Mouse (Mus musculus) forebrain, embryonic 14.5 days (tissue): Measurements from ENCODE around the gene Ddr1. TPM values are rescaled to one million over a fixed set of nuclear protein-coding genes. Genes with fewer than 3 reads are reported as not detected.

Experiments used
- ATAC-seq: fragments of 200-750 bp; cut with Nextera tagmentation; 2 replicates; pipeline ENCODE4 v1.8.0; 2017; ENCODE audit warnings: mild to moderate bottlenecking, moderate library complexity
- DNase-seq: peaks from one replicate; pipeline ENCODE4 v3.0.0-alpha.2; 2015; ENCODE audit warnings: low spot score
- H3K27ac ChIP-seq: fragments of 300-500 bp; sonication (generic); 2 replicates; pipeline ENCODE4 v1.5.1; 2014; ENCODE audit warnings: low read depth, mild to moderate bottlenecking, control low read depth, low read length, moderate library complexity
- H3K27me3 ChIP-seq: fragments of 300-500 bp; sonication (generic); replicated peaks from 2 replicates; pipeline ENCODE4 v1.6.1; 2014; ENCODE audit warnings: low read length, control low read depth, mixed read lengths; ENCODE audit not compliant: control insufficient read depth, insufficient read depth
- H3K36me3 ChIP-seq: fragments of 300-500 bp; sonication (generic); 2 replicates; pipeline ENCODE4 v1.6.1; 2014; ENCODE audit warnings: low read length, control low read depth; ENCODE audit not compliant: control insufficient read depth, insufficient read depth
- H3K4me1 ChIP-seq: fragments of 300-500 bp; sonication (generic); 2 replicates; pipeline ENCODE4 v1.6.1; 2014; ENCODE audit warnings: antibody characterized with exemption, low read length, control low read depth; ENCODE audit not compliant: control insufficient read depth, insufficient read depth
- H3K4me2 ChIP-seq: fragments of 300-500 bp; sonication (generic); 2 replicates; pipeline ENCODE4 v1.6.1; 2014; ENCODE audit warnings: mild to moderate bottlenecking, control low read depth, low read length
- H3K4me3 ChIP-seq: fragments of 300-500 bp; sonication (generic); 2 replicates; pipeline ENCODE4 v1.5.1; 2014; ENCODE audit warnings: low read depth, low read length, control low read depth
- H3K9ac ChIP-seq: fragments of 300-500 bp; sonication (generic); 2 replicates; pipeline ENCODE4 v1.6.1; 2014; ENCODE audit warnings: mild to moderate bottlenecking, low read length, control low read depth, moderate library complexity
- H3K9me3 ChIP-seq: fragments of 300-500 bp; sonication (generic); replicated peaks from 2 replicates; pipeline ENCODE4 v1.6.1; 2016; ENCODE audit warnings: low read length, control low read depth, mixed read lengths; ENCODE audit not compliant: control insufficient read depth
- WGBS: fragments of 180-500 bp; shearing (Covaris S2); extraction: QIAGEN DNeasy Blood & Tissue Kit; methylation state at CpG from one replicate; pipeline ENCODE4 v1.1.7; 2014; 5-methylcytosine and 5-hydroxymethylcytosine counted together
- polyA plus RNA-seq: library from polyadenylated mRNA; unstranded; fragments of >200 nt; fragmentation: Nextera tagmentation; extraction: Ambion mirVana; gene quantifications from 2 replicates; pipeline ENCODE4 v1.2.1, GENCODE M21; 2014

The Ddr1 gene
- polyA plus RNA-seq, 1 experiment from 2014 or later = 62.0 TPM

- Histone ChIP-seq H3K4me3 (peak overlapping the region; percentile 78), H3K4me2 (peak overlapping the region; percentile 71), H3K27me3 (no peaks in the 10 kb centered on the region), H3K9me3 (no peaks in the 10 kb centered on the region), H3K4me1 (peaks cover 27% of the 10 kb centered on the region), H3K27ac (peak overlapping the region; percentile 99), H3K9ac (peak overlapping the region; percentile 94), H3K36me3 (peaks cover 3% of the 10 kb centered on the region; the same call in 1 of the 2 replicates)
- DNase-seq (peak; percentile 65), ATAC-seq (no peak)
- WGBS = 1% methylated on average over 16 of the region's 16 CpGs
These were observed 3.0 kb downstream of the Ddr1 start for GRCm38 (mm10) chr17:35701203-35701977.

GRCm38 (mm10) chr17:35700371-35700961 is 4.0 kb downstream of the Ddr1 start:
- WGBS = under 1% methylated on average over 56 of the region's 66 CpGs
- Histone ChIP-seq H3K4me2 (peak overlapping the region; percentile 71), H3K4me3 (peak overlapping the region; percentile 78), H3K27me3 (no peaks in the 10 kb centered on the region), H3K4me1 (peaks cover 25% of the 10 kb centered on the region), H3K9ac (peak overlapping the region; percentile 94), H3K36me3 (peaks cover 8% of the 10 kb centered on the region; the same call in 1 of the 2 replicates), H3K27ac (peak overlapping the region; percentile 99), H3K9me3 (no peaks in the 10 kb centered on the region)
- DNase-seq (peak; percentile 88), ATAC-seq (peak; percentile 57)

GRCm38 (mm10) chr17:35699919-35700318 is 4.5 kb downstream of the Ddr1 start:
- WGBS = 2% methylated on average over 19 of the region's 19 CpGs
- peak; percentile 62 for DNase-seq
- ATAC-seq = no peak
- Histone ChIP-seq H3K4me3 (peak overlapping the region; percentile 78), H3K36me3 (peaks cover 13% of the 10 kb centered on the region; the same call in 1 of the 2 replicates), H3K9me3 (no peaks in the 10 kb centered on the region), H3K4me1 (peaks cover 25% of the 10 kb centered on the region), H3K9ac (peak overlapping the region; percentile 94), H3K27me3 (no peaks in the 10 kb centered on the region), H3K27ac (peak overlapping the region; percentile 99), H3K4me2 (peak overlapping the region; percentile 71)

- Histone ChIP-seq H3K27me3 (no peaks in the 10 kb centered on the region), H3K4me2 (peak overlapping the region; percentile 71), H3K36me3 (peaks cover 20% of the 10 kb centered on the region), H3K4me3 (peak overlapping the region; percentile 41), H3K27ac (peak overlapping the region; percentile 99), H3K9me3 (no peaks in the 10 kb centered on the region), H3K9ac (peak overlapping the region; percentile 78), H3K4me1 (peaks cover 25% of the 10 kb centered on the region)
- DNase-seq (no peak), ATAC-seq (no peak)
- 12% methylated on average over 5 of the region's 5 CpGs for WGBS
These were observed 5.9 kb downstream of the Ddr1 start for GRCm38 (mm10) chr17:35698501-35698883.

- H3K36me3 ChIP-seq = peaks cover 26% of the 10 kb centered on the region
- peak overlapping the region; percentile 78 for H3K9ac ChIP-seq
- H3K27me3 ChIP-seq = no peaks in the 10 kb centered on the region
- WGBS = 0% methylated on average over 16 of the region's 16 CpGs
- peak overlapping the region; percentile 41 for H3K4me3 ChIP-seq
- peak overlapping the region; percentile 71 for H3K4me2 ChIP-seq
- H3K9me3 ChIP-seq = no peaks in the 10 kb centered on the region
- peaks cover 25% of the 10 kb centered on the region for H3K4me1 ChIP-seq
- ATAC-seq (peak; percentile 63), DNase-seq (peak; percentile 84)
- peak overlapping the region; percentile 99 for H3K27ac ChIP-seq
These were observed 6.5 kb downstream of the Ddr1 start for GRCm38 (mm10) chr17:35697759-35698500.

- WGBS = 13% methylated on average over 1 of the region's 1 CpGs
- H3K4me1 ChIP-seq = peaks cover 25% of the 10 kb centered on the region
- H3K9ac ChIP-seq = peak overlapping the region; percentile 78
- peaks cover 31% of the 10 kb centered on the region for H3K36me3 ChIP-seq
- H3K4me3 ChIP-seq = peak overlapping the region; percentile 41
- no peak; the same call in 1 of the 2 replicates for ATAC-seq
- peak overlapping the region; percentile 71 for H3K4me2 ChIP-seq
- H3K27me3 ChIP-seq = no peaks in the 10 kb centered on the region
- DNase-seq = no peak
- no peaks in the 10 kb centered on the region for H3K9me3 ChIP-seq
- H3K27ac ChIP-seq = peak overlapping the region; percentile 99
These were observed 7.0 kb downstream of the Ddr1 start for GRCm38 (mm10) chr17:35697429-35697758.

- H3K9ac ChIP-seq = peak overlapping the region; percentile 78; the same call in 1 of the 2 replicates
- peak overlapping the region; percentile 41 for H3K4me3 ChIP-seq
- no peaks in the 10 kb centered on the region for H3K27me3 ChIP-seq
- H3K36me3 ChIP-seq = peaks cover 38% of the 10 kb centered on the region
- no peak for ATAC-seq
- H3K4me1 ChIP-seq = peaks cover 25% of the 10 kb centered on the region
- DNase-seq = no peak
- no peak overlapping the region for H3K27ac ChIP-seq
- WGBS = 43% methylated on average over 6 of the region's 6 CpGs
- peak overlapping the region; percentile 71 for H3K4me2 ChIP-seq
- H3K9me3 ChIP-seq = no peaks in the 10 kb centered on the region
These were observed 7.7 kb downstream of the Ddr1 start for GRCm38 (mm10) chr17:35696691-35697090.

- no peaks in the 10 kb centered on the region for H3K27me3 ChIP-seq
- H3K27ac ChIP-seq = no peak overlapping the region
- no peaks in the 10 kb centered on the region for H3K9me3 ChIP-seq
- ATAC-seq (no peak), DNase-seq (peak; percentile 54)
- no peak overlapping the region for H3K9ac ChIP-seq
- H3K4me1 ChIP-seq = peaks cover 25% of the 10 kb centered on the region
- H3K4me2 ChIP-seq = no peak overlapping the region
- 98% methylated on average over 2 of the region's 2 CpGs for WGBS
- H3K4me3 ChIP-seq = no peak overlapping the region
- H3K36me3 ChIP-seq = peaks cover 52% of the 10 kb centered on the region
These were observed 9.1 kb downstream of the Ddr1 start for GRCm38 (mm10) chr17:35695289-35695688.
